Mouse (Mus musculus) 3T3-L1 (cell line): ENCODE results near the gene Zfp365.

ENCODE experiments used
- DNase-seq: peaks from one replicate; pipeline ENCODE4 v3.0.0-alpha.2; 2015; ENCODE audit warnings: low read depth, low spot score

Gene Zfp365

DNA sequence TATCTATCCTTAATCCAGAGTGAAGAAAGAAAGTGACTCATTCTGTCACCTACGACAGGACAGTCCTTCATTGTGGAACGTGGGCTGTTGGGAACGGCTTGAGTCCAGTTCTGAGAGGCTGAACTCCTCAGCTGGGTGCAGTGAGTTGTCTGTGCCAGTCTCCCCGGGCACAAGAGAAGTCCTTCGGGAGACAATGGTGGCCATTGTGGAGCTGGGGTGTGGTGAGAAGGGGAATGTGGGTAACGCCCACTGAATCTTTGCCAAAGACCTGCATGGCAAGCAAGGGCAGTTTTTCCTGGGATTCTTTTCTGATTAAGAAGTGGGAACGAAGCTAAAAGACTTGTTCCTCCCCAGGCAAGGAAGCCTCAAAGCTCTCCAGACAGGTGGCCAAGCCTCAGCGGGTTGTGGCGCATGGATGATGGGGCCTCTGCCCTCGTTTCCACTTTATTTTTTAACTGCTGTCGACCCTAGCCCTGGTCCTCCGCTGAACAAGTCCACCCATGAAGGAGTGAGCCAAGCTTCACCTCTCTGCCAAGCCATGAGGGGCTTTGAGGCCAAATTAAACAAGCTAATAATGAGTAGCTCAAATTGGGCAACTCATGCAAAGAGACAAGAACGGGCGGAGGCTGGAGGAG lies 66.3 kb downstream of the Zfp365 start:
- DNase-seq: peak; percentile 53

GRCm38 (mm10) chr10:67841596-67841995 lies 70.9 kb downstream of the Zfp365 start:
- DNase-seq: no peak

DNA sequence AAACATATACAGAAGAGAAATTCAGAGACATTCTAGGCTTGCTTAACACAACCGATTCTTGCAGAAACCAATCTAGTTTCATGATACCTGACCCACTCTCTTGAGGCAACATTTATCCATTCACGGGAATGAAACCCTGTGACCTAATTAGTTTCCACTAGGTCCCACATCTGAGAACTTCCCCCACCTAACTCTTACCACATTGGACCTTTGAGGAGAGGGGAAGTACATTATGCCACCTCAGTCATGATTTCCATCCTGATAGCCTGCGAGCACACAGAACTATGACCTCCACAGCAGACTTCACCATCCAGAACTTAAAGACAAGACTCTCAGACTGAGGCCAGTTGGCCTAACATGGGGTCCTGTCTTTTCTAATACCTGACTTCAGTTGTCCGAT lies 71.7 kb downstream of the Zfp365 start:
- no peak for DNase-seq

DNA sequence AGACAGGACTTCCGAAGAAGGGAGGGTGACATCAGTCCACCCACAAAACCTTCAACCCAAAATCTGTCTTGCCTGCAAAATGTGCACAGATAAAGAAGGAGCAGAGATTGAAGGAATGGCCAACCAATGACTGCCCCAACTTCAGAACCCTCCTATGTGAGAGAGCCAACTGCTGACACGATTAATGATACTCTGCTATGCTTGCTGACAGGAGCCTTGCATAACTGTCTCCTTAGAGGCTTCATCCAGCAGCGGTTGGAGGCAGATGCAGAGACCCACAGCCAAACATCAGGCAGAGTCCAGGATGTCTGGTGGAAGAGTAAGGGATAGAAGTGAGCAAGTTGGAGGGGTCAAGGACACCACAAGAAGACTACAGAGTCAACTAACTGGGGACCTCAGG lies 73.3 kb downstream of the Zfp365 start:
- DNase-seq: peak; percentile 61

- peak; percentile 80 for DNase-seq
Measured at GRCm38 (mm10) chr10:67836426-67836825, 76.0 kb downstream of the Zfp365 start.
